Mouse (Mus musculus) heart, embryonic 12.5 days (tissue): ENCODE results near the gene Dync1li2. TPM values are rescaled to one million over a fixed set of nuclear protein-coding genes. Genes with fewer than 3 reads are reported as not detected.

Experiments used
- polyA plus RNA-seq: library from polyadenylated mRNA; unstranded; fragments of >200 nt; fragmentation: Nextera tagmentation; extraction: Ambion mirVana; gene quantifications from 2 replicates; pipeline ENCODE4 v1.2.1, GENCODE M21; 2016

Dync1li2 gene
- polyA plus RNA-seq, 1 experiment from 2014 or later = 69.1 TPM

Other genes with a start within 250 kb of the Dync1li2 start
- 13.2 and 13.6 TPM in 2 replicates for gene Tk2, start 194.5 kb downstream of the Dync1li2 start, polyA plus RNA-seq
- 30.5 and 34.1 TPM in 2 replicates for gene Cklf, start 192.2 kb downstream of the Dync1li2 start, polyA plus RNA-seq
- gene Cmtm2a, start 149.9 kb downstream of the Dync1li2 start, polyA plus RNA-seq = not detected in 2 replicates
- not detected in 2 replicates for gene Gm45711, start 133.0 kb downstream of the Dync1li2 start, polyA plus RNA-seq
- not detected in 2 replicates for gene Cmtm1, start 132.9 kb downstream of the Dync1li2 start, polyA plus RNA-seq
- not detected in 2 replicates for gene Gm11020, start 121.5 kb downstream of the Dync1li2 start, polyA plus RNA-seq
- not detected in 2 replicates for gene Cmtm2b, start 120.8 kb downstream of the Dync1li2 start, polyA plus RNA-seq
- gene Cmtm3, start 103.6 kb downstream of the Dync1li2 start, polyA plus RNA-seq = 107 and 112 TPM in 2 replicates
- gene Cmtm4, start 47.2 kb downstream of the Dync1li2 start, polyA plus RNA-seq = 1.7 TPM in 2 replicates
- gene Terb1, start 66.9 kb upstream of the Dync1li2 start, polyA plus RNA-seq = 0.10 and 0.15 TPM in 2 replicates
- gene Nae1, start 91.6 kb upstream of the Dync1li2 start, polyA plus RNA-seq = 77.0 and 81.0 TPM in 2 replicates
- gene Car7, start 91.6 kb upstream of the Dync1li2 start, polyA plus RNA-seq = 0.78 and 0.91 TPM in 2 replicates
- gene Pdp2, start 148.4 kb upstream of the Dync1li2 start, polyA plus RNA-seq = 8.6 and 9.0 TPM in 2 replicates
- 16.1 and 18.6 TPM in 2 replicates for gene Cdh16, start 181.3 kb upstream of the Dync1li2 start, polyA plus RNA-seq
- 299 and 301 TPM in 2 replicates for gene Rrad, start 188.3 kb upstream of the Dync1li2 start, polyA plus RNA-seq
- 187 and 195 TPM in 2 replicates for gene Ciao2b, start 198.9 kb upstream of the Dync1li2 start, polyA plus RNA-seq